Mouse (Mus musculus): ENCODE data around the gene Tmprss12.
"Not testable (repeated sequence)": the region's sequence is repeated elsewhere in the genome, so short reads cannot be mapped to it uniquely, and the experiment has no call there.

The Tmprss12 gene

GRCm38 (mm10) chr15:100320295-100320905 lies 39.8 kb downstream of the Tmprss12 start:
- in situ Hi-C loops (cut with MboI, MseI), result loop anchor here in 1 of 2 experiments (10.0 kb wide), 1 partner anchor 296 kb away; no protein-coding TSS in a partner anchor

GRCm38 (mm10) chr15:100321134-100321533 lies 40.5 kb downstream of the Tmprss12 start:
- in situ Hi-C loops (cut with MboI, MseI), result loop anchor here in 1 of 2 experiments (10.0 kb wide), 1 partner anchor 296 kb away; no protein-coding TSS in a partner anchor

- in situ Hi-C loops (cut with MboI, MseI), result loop anchor here in 1 of 2 experiments (10.0 kb wide), 1 partner anchor 299 kb away; no protein-coding TSS in a partner anchor
Observed at GRCm38 (mm10) chr15:100324021-100324591, 43.5 kb downstream of the Tmprss12 start.

GRCm38 (mm10) chr15:100325235-100325634 lies 44.6 kb downstream of the Tmprss12 start:
- in situ Hi-C loops (cut with MboI, MseI), result loop anchor here (5.0 to 10.0 kb wide), 3 partner anchors 117 to 300 kb away; no protein-coding TSS in a partner anchor

- in situ Hi-C loops (cut with MboI, MseI), result loop anchor here (5.0 to 10.0 kb wide), 3 partner anchors 114 to 303 kb away; no protein-coding TSS in a partner anchor
Observed at GRCm38 (mm10) chr15:100328089-100328488, 47.5 kb downstream of the Tmprss12 start.

GRCm38 (mm10) chr15:100329336-100329735 lies 48.7 kb downstream of the Tmprss12 start:
- in situ Hi-C loops (cut with MboI, MseI), result loop anchor here (5.0 to 10.0 kb wide), 3 partner anchors 113 to 305 kb away; no protein-coding TSS in a partner anchor

GRCm38 (mm10) chr15:100330739-100331138 lies 50.1 kb downstream of the Tmprss12 start:
- in situ Hi-C loops (cut with MboI, MseI), result loop anchor here (5.0 kb wide), 1 partner anchor 47 kb away; no protein-coding TSS in a partner anchor

GRCm38 (mm10) chr15:100332077-100332961 lies 51.7 kb downstream of the Tmprss12 start:
- in situ Hi-C loops (cut with MboI, MseI), result loop anchor here (5.0 kb wide), 1 partner anchor 45 kb away; no protein-coding TSS in a partner anchor

GRCm38 (mm10) chr15:100334629-100335028 lies 54.0 kb downstream of the Tmprss12 start, which contains the start of gene Mettl7a3:
Gene Mettl7a3 (plus strand): TSS chr15:100334929.
- in situ Hi-C loops (cut with MboI, MseI), result loop anchor here (5.0 kb wide), 1 partner anchor 43 kb away; no protein-coding TSS in a partner anchor

GRCm38 (mm10) chr15:100337328-100337727 lies 56.7 kb downstream of the Tmprss12 start:
- in situ Hi-C loops (cut with MboI, MseI), result not testable (repeated sequence)

- in situ Hi-C loops (cut with MboI, MseI), result not testable (repeated sequence)
Observed at GRCm38 (mm10) chr15:100337847-100338246, 57.2 kb downstream of the Tmprss12 start.

GRCm38 (mm10) chr15:100341314-100341980 lies 60.8 kb downstream of the Tmprss12 start:
- in situ Hi-C loops (cut with MboI, MseI), result not testable (repeated sequence)

All from T-helper 17 cell (primary cell).